Mouse (Mus musculus) brain, embryonic 14.5 days (tissue): ENCODE data around the gene Cox16.
A peak's percentile ranks its signal among the peaks of the same experiment; 100 is the strongest.

ENCODE experiments used
- CTCF ChIP-seq: fragments of 200-500 bp; IDR thresholded peaks from 2 replicates; pipeline ENCODE4 v1.5.1; 2012; ENCODE audit warnings: inconsistent platforms, mild to moderate bottlenecking, moderate library complexity, borderline replicate concordance; ENCODE audit not compliant: insufficient read depth, insufficient read length; ENCODE audit errors: extremely low read depth
- POLR2A ChIP-seq: fragments of 200-500 bp; IDR thresholded peaks from 2 replicates; pipeline ENCODE4 v1.6.1; 2012; ENCODE audit warnings: mild to moderate bottlenecking, inconsistent platforms, borderline replicate concordance; ENCODE audit not compliant: poor library complexity, insufficient read depth, insufficient read length, severe bottlenecking; ENCODE audit errors: extremely low read depth

GRCm38 (mm10) chr12:81532316-81533028, 47.5 kb upstream of the Cox16 start, which contains the start of the genes Gm20498 and Synj2bp:
- TF ChIP-seq CTCF (no peak), POLR2A (peak; percentile 36; the same call in 1 of the 2 replicates)
